Mouse (Mus musculus) C2C12 (cell line): ENCODE data around the gene 9430007A20Rik.

Experiments
- CEBPB ChIP-seq: IDR thresholded peaks from one replicate; pipeline ENCODE4 v1.6.1; 2011; ENCODE audit warnings: low read depth, mild to moderate bottlenecking, control low read depth, moderate library complexity
- CTCF ChIP-seq: IDR thresholded peaks from one replicate; pipeline ENCODE4 v1.5.1; 2011; ENCODE audit not compliant: control insufficient read depth, insufficient read depth, insufficient read length
- FOSL1 ChIP-seq: IDR thresholded peaks from one replicate; pipeline ENCODE4 v1.8.0; 2011; ENCODE audit warnings: mild to moderate bottlenecking, low read length; ENCODE audit not compliant: poor library complexity, insufficient read depth, severe bottlenecking
- MYOG ChIP-seq: IDR thresholded peaks from one replicate; pipeline ENCODE4 v1.6.1; 2011; ENCODE audit not compliant: control insufficient read depth, insufficient read length; ENCODE audit errors: extremely low read depth
- USF1 ChIP-seq: IDR thresholded peaks from one replicate; pipeline ENCODE4 v1.6.1; 2011; ENCODE audit warnings: low read depth, mild to moderate bottlenecking, control low read depth, moderate library complexity

- TF ChIP-seq USF1 (no peak), CTCF (no peak), MYOG (no peak), FOSL1 (no peak), CEBPB (no peak)
These were observed 40.2 kb downstream of the 9430007A20Rik start for GRCm38 (mm10) chr4:144559792-144560191.
